Mouse (Mus musculus) brain, embryonic 14.5 days (tissue): Measurements from ENCODE around the gene Nrp1. TPM values are rescaled to one million over a fixed set of nuclear protein-coding genes. Genes with fewer than 3 reads are reported as not detected.
A peak's percentile ranks its signal among the peaks of the same experiment; 100 is the strongest.

Experiments used
- DNase-seq: peaks from one replicate; pipeline ENCODE4 v3.0.0-alpha.2; 2011; ENCODE audit warnings: low read depth
- CTCF ChIP-seq: fragments of 200-500 bp; IDR thresholded peaks from 2 replicates; pipeline ENCODE4 v1.5.1; 2012; ENCODE audit warnings: inconsistent platforms, mild to moderate bottlenecking, moderate library complexity, borderline replicate concordance; ENCODE audit not compliant: insufficient read depth, insufficient read length; ENCODE audit errors: extremely low read depth
- POLR2A ChIP-seq: fragments of 200-500 bp; IDR thresholded peaks from 2 replicates; pipeline ENCODE4 v1.6.1; 2012; ENCODE audit warnings: mild to moderate bottlenecking, inconsistent platforms, borderline replicate concordance; ENCODE audit not compliant: poor library complexity, insufficient read depth, insufficient read length, severe bottlenecking; ENCODE audit errors: extremely low read depth
- polyA plus RNA-seq: library from polyadenylated mRNA; depleted of rRNA; stranded (reverse); fragments of >200 nt; gene quantifications from 2 replicates; pipeline ENCODE4 v1.2.3, GENCODE M21; 2012

The Nrp1 gene
- polyA plus RNA-seq, 1 experiment = 36.2 TPM

DNA sequence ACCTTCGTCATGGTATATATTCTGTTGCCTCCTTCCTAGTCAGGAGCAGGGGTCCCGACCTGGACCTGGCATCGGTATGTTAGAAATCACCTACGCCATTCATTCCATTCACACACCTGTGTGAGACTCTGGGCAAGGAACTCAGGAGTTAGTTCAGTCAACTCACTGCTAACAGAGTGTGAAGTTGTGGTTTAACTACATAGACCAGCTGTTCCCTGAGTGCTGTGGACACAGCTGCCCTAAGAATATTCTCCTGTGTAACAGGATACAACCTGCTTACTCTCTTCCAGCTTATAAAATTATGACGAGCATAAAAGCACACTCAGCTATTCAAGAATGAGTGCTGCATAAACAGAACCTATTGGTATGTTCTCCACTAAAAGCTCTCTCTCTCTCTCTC lies 41.9 kb downstream of the Nrp1 start:
- no peak for TF ChIP-seq POLR2A
- no peak for TF ChIP-seq CTCF
- DNase-seq = no peak

DNA sequence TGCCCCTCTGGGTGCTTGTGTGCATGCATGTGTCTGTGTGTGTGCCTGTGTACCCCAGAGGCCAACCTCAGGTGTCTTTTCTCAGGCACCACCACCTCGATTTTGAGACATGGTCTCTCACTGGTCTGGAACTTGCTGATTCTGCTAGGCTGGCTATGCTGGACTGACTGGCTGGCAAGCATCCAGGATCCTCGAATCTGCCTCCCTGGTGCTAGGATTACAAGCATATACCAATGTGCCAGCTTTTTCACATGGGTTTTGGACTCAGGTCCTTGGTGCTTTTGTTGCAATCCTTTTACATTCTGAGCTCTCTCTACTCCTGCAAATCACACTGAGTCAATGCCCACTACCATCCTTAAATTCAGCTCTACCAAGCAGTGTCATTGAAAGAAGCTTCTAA lies 46.5 kb downstream of the Nrp1 start:
- DNase-seq = peak; percentile 37
- no peak for TF ChIP-seq POLR2A
- no peak for TF ChIP-seq CTCF

DNA sequence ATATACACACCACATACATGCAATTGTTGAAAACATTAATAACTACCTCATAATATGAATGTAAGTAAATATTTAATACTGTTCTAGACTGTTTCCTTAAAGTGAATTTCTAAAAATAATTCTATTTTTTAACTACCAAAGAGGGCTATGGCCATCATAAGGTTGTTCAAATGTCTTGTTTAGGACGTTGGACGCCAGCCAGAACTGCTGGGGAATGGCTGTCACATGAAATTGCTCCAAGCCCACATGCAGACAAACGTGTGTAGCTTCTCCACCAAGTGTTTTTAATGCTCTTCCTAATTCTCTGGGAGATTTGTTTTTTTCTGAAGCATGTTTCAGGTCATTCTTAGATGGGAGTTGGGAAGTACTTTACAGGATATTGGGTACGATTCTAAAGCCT lies 55.0 kb downstream of the Nrp1 start:
- DNase-seq = no peak

DNA sequence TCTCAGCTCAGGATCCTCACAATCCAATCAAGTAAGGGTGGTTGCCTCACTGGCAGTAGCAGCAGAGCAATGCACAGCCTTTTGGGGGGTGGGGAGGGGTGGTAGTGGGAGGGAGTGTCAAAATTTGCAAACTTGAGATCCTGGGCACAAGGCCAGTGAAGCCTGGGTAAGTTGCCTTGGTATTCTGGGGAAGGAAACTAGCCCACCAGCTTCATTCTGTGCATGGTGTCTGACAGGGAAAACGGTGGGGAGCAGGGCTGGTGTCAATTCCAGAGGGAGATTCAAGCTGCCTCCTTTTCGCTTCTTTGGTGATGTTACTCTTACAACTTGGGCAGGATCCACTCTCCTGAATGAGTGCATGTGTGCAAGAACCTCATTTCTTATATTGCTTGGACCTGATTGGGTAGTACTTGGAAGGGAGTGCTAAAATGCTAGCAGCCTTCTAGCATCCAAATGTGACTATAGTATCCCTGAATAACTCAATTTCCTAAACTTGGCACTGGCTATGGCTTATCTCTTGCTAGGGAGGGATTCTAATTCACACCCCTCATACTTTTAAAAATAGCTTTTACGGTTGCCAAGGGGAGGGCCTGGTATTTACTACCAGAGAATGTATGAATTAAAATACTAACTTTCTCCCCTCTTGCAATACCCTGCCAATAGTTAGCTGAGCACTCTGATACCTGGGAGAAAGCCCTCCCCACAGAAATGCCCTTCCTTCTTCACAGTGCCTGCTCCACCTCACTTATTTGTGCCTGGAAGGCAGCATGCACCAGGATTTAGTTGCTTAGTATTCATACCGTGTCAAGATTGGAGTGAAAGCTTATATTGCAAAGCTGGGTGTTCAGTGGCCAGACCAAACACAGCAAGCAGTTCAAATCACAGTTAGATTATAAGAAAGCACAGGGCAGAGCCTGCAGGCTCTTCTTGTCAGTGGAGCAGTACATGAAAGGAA lies 57.6 kb downstream of the Nrp1 start:
- DNase-seq = peak; percentile 92
- no peak for TF ChIP-seq POLR2A
- no peak for TF ChIP-seq CTCF

More for the DNA sequence above, 55.0 kb downstream of the Nrp1 start:
- TF ChIP-seq CTCF = no peak
- no peak for TF ChIP-seq POLR2A

DNA sequence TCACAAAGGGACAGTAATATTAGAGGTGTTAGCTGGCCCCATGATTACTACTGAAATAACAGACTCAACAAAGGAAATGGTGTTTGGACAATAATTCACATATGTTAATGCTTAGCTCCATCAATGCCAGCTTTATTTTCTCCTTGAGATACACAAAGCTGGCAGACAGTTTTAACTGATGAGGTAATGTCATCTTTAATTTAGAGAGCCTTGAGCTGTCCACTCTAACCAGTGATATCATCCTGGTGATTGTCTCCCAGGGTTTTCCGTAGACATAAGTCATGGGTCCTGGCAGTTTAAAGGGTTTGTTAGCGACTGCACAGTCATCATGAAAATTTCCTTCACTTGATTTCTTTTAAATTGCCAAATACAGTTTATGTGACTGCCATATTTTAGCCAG lies 58.5 kb downstream of the Nrp1 start:
- DNase-seq = no peak
- TF ChIP-seq POLR2A (no peak), CTCF (no peak)

DNA sequence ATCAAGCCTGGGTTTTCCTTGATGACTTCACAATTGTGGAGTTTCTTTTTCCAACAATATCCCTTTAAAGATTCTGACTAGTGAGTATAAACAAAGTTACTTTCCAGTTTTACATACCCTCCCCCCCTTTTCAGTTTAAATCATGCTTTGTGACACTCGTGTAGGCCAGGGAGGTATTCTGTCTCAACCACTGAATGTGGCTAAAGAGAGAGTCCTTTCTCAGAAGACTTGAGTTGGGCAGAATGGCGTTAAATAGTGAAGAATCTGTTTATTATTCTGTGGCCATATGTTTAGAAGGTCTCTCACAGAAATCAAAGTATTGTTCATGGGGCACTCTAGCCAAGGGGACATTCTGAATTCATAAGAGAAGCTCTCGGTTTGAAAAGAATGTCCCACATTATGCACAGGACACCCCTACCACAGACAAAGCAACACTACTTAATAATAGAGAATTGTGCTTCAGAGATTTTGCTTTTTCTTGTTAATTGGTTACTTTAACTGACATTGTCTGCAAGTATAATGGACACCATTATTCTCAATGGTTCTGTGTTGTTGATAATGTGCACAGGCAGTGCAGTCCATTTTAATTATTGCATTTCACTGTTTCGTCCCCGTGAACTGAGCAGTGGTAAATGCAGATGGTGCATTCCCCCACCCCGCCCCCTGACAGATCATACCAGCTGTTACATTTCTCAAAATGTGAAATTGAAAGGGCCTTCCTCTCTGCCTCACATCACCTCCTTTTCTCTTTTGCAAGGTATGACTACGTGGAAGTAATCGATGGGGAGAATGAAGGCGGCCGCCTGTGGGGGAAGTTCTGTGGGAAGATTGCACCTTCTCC lies 59.8 kb downstream of the Nrp1 start:
- peak; percentile 67 for DNase-seq
- TF ChIP-seq CTCF = no peak
- TF ChIP-seq POLR2A = no peak

DNA sequence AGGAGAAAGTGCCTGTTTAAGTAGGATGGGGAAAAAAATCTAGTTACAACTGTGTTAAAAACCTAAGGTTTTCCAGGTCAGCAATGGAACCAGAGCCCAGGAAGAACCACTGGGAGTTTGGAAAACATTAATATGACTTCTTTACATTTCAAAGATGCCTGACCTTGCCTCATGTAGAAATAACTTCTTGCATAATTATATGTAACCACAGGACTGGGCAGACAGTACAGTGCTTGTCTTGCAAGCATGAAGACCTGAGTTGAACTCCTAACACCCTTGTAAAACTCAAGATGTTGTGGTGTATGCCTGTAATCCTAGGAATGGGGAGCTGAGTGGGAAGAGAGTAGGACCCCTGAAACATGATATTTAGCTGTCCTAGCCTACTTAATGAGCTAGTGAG lies 61.6 kb downstream of the Nrp1 start:
- TF ChIP-seq CTCF (no peak), POLR2A (no peak)
- no peak for DNase-seq

DNA sequence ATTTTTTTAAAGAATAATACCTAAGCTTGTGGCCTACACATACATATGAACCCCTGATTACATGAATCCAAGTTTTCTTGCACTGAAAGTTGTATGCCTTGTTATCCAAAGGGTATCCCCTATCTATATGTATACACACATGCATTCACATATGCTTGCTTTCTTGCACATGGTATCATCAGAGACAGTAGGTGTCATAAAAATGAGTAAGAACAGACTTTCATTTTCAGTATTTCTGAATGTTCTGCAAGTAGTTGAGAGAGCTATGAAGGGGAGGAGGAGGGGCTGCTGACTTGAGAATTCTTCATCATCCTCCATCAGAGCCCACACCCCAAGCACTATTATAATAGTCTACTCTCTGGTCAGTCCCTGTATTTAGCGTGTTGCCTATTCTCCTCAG lies 62.0 kb downstream of the Nrp1 start:
- TF ChIP-seq CTCF (no peak), POLR2A (no peak)
- no peak for DNase-seq

DNA sequence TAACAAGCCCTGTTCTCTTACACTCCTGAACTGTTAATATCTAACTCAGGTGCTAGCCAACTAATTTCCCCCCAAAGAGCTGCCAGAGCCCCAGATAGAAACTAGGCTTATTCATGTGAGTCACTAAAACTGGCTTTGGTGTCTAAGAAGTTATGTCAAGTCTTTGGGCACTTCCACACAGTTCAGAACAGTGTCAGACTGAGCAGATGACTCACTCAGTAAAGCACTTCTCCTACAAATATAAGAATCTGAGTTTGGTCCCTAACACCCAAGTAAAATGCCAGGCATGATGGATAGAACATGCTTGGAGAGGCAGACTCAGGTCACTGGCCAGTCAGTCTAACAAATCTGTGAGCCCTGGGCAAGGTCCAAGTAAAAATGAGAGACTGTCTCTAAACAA lies 65.4 kb downstream of the Nrp1 start:
- no peak for DNase-seq
- no peak for TF ChIP-seq POLR2A

DNA sequence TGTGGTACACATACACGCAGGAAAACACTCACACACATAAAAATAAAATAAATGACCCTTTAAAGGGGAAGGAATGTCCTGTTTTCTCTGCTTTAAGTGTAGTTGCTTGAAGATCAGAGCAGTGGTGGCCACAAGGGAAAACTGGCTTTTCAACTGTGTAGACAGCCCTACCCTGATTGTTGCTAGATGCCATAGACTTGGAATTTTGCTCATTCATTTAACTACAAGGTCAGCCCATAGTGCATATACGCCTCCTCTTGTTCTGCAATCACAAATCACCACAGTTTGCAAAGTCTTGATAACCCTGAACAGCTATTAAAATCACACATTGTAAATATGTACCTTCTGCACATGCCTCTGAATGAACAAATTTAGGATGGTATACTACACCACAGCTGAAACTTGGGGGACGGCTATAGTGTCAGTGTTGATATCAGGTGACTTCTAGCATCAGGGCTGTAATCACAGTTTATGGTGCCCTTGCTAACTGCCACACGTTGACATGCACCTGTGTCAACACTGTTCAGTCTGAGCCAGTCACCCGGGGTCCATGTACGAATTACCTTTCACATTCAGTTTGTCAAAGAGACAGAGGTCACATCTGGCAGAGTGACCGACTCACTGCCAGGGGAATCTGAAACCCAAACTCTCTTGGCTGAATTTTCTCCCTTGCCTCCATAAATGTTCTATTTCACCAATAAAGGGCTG lies 66.4 kb downstream of the Nrp1 start:
- no peak for DNase-seq

DNA sequence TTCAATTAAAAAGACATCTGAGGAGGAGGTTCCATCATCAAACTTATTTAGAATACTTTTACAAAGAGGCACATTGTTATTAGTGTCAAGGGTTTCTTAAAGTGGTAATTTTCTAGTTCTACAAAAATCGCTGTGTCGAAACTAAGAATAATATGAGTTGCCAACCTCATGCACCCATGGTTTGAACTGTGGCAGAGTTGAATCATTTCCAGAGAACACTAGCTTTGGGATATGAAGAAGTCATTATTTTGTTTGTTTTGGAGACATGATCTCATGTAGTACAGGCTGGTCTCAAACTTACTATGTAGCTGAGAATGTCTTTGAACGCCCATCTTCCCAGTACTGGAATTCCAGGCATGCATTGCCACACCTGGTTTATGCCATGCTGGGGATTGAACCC lies 68.7 kb downstream of the Nrp1 start:
- no peak for TF ChIP-seq CTCF
- no peak for TF ChIP-seq POLR2A
- no peak for DNase-seq

More for the DNA sequence above, 66.4 kb downstream of the Nrp1 start:
- TF ChIP-seq POLR2A = no peak
- TF ChIP-seq CTCF = no peak
